Mouse (Mus musculus) embryonic facial prominence, embryonic 14.5 days (tissue): ENCODE results near the gene Hcn1. TPM values are rescaled to one million over a fixed set of nuclear protein-coding genes. Genes with fewer than 3 reads are reported as not detected.
A peak's percentile ranks its signal among the peaks of the same experiment; 100 is the strongest.

Source experiments
- ATAC-seq: fragments of 200-750 bp; cut with Nextera tagmentation; 2 replicates; pipeline ENCODE4 v1.8.0; 2017; ENCODE audit warnings: low read depth, moderate number of reproducible peaks, moderate TSS enrichment
- DNase-seq: peaks from one replicate; pipeline ENCODE4 v3.0.0-alpha.2; 2015; ENCODE audit warnings: low spot score
- H3K27ac ChIP-seq: fragments of 300-500 bp; sonication (generic); replicated peaks from 2 replicates; pipeline ENCODE4 v1.5.1; 2014; ENCODE audit warnings: low read depth, mild to moderate bottlenecking, low read length, moderate library complexity
- H3K27me3 ChIP-seq: fragments of 300-500 bp; sonication (generic); replicated peaks from 2 replicates; pipeline ENCODE4 v1.6.1; 2014; ENCODE audit warnings: low read length; ENCODE audit not compliant: control insufficient read depth, insufficient read depth
- H3K36me3 ChIP-seq: fragments of 300-500 bp; sonication (generic); 2 replicates; pipeline ENCODE4 v1.6.1; 2014; ENCODE audit warnings: low read length, mixed read lengths; ENCODE audit not compliant: control insufficient read depth, insufficient read depth
- H3K4me1 ChIP-seq: fragments of 300-500 bp; sonication (generic); 2 replicates; pipeline ENCODE4 v1.6.1; 2014; ENCODE audit warnings: antibody characterized with exemption, low read length; ENCODE audit not compliant: control insufficient read depth, insufficient read depth
- H3K4me2 ChIP-seq: fragments of 300-500 bp; sonication (generic); 2 replicates; pipeline ENCODE4 v1.6.1; 2014; ENCODE audit warnings: low read depth, mild to moderate bottlenecking, low read length, moderate library complexity, mixed read lengths
- H3K4me3 ChIP-seq: fragments of 300-500 bp; sonication (generic); 2 replicates; pipeline ENCODE4 v1.5.1; 2014; ENCODE audit warnings: low read depth, mild to moderate bottlenecking, low read length
- H3K9ac ChIP-seq: fragments of 300-500 bp; sonication (generic); 2 replicates; pipeline ENCODE4 v1.6.1; 2014; ENCODE audit warnings: low read depth, mild to moderate bottlenecking, low read length, moderate library complexity, mixed read lengths
- H3K9me3 ChIP-seq: fragments of 300-500 bp; sonication (generic); 2 replicates; pipeline ENCODE4 v1.6.1; 2016; ENCODE audit warnings: low read length; ENCODE audit not compliant: control insufficient read depth
- WGBS: fragments of 180-500 bp; shearing (Covaris S2); extraction: QIAGEN DNeasy Blood & Tissue Kit; methylation state at CpG from one replicate; pipeline ENCODE4 v1.1.7; 2014; 5-methylcytosine and 5-hydroxymethylcytosine counted together
- polyA plus RNA-seq: library from polyadenylated mRNA; unstranded; fragments of >200 nt; fragmentation: Nextera tagmentation; extraction: Ambion mirVana; gene quantifications from 2 replicates; pipeline ENCODE4 v1.2.1, GENCODE M21; 2014

Gene Hcn1
- polyA plus RNA-seq, 1 experiment from 2014 or later = 0.26 TPM

DNA sequence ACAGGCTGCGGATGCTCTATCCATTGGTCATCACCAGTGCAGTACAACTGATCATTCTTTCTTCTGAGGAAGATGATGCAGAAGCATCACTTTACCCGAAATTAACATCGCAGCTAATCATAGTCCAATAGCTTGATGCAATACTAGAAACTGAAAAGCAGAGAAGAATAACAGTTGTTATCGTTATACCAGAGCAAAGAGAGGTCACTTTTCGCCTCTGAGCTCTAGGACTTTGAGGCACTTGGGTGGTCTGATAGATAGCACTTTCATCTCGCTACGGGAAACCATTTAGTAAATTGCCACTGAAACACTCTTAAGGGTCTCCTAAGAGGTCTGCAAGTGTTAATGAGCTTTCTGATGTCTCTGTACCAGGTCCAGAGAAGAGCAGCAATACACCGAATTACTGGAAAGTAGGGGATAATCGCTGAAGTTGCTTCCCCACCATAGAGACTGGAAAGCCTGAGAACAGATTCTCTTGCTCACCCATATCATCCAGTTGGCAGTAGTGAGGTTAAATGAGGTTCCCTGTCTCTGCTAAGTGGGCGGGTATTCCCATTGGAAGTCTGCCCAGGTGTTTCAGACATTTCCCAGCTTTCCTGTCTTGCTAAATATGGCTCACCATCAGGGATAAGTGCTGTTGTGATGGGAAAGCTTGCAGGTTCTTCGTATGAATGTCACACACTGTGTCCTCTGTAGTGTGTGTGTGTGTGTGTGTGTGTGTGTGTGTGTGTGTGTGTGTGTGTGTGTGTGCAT is 105.0 kb downstream of the Hcn1 start:
- H3K36me3 ChIP-seq = no peaks in the 10 kb centered on the region
- no peaks in the 10 kb centered on the region for H3K27me3 ChIP-seq
- ATAC-seq (no peak), DNase-seq (no peak)
- 81% methylated on average over 11 of the region's 11 CpGs for WGBS
- 0 out of 2 replicates have a peak, but pooled peaks cover 4% of the 10 kb centered on the region for H3K9me3 ChIP-seq
- no peak overlapping the region for H3K9ac ChIP-seq
- 0 out of 2 replicates have a peak, but pooled peaks cover 2% of the 10 kb centered on the region for H3K4me1 ChIP-seq
- H3K4me2 ChIP-seq = no peak overlapping the region
- H3K4me3 ChIP-seq = no peak overlapping the region
- H3K27ac ChIP-seq = no peak overlapping the region

DNA sequence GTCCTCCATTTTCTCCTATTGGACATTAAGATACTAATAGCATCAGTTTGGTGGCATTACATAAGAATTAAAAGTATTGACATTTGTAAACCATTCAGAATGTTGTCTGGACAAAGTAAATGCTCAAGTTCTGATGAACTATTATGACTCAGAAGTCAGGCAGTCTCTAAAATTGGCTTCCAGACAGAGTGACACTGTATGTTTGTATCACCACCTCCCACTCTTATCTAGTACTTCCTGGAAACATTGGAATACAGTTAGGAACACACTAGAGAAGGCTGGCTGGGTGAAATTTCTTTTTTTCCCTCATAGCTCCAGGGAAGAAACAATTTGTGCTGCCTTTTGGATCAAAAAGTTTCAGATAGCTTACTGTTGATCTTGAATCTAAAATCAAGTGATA is 108.7 kb downstream of the Hcn1 start:
- DNase-seq = no peak
- no peak for ATAC-seq

DNA sequence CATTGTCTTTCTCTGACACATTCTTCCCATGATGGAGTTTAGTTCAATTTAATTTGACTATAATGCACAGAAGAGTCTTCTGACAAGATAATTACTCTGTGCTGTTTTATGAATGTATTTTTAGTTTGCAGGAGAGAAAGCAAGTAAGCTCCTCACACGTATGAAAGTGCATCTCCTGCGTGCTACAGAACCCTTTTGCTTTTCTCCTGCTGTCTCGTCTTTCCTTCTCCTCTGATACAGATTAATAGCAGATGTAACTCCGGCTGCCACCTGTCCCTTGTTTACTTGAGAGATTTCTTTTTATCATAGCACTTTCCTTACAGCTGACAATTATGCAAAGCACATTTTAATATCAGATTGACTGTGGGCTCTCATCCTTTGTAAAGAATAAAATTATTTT is 120.0 kb downstream of the Hcn1 start:
- DNase-seq (no peak), ATAC-seq (0 out of 2 replicates have a peak, but pooled peaks have one; percentile 37)
- no peaks in the 10 kb centered on the region for H3K36me3 ChIP-seq
- WGBS = 14% methylated on average over 4 of the region's 4 CpGs
- no peak overlapping the region for H3K4me2 ChIP-seq
- no peak overlapping the region for H3K27ac ChIP-seq
- no peaks in the 10 kb centered on the region for H3K9me3 ChIP-seq
- H3K4me3 ChIP-seq = no peak overlapping the region
- no peaks in the 10 kb centered on the region for H3K4me1 ChIP-seq
- no peaks in the 10 kb centered on the region for H3K27me3 ChIP-seq
- H3K9ac ChIP-seq = no peak overlapping the region

More for the DNA sequence above, 108.7 kb downstream of the Hcn1 start:
- no peaks in the 10 kb centered on the region for H3K36me3 ChIP-seq
- H3K9ac ChIP-seq = no peak overlapping the region
- H3K4me3 ChIP-seq = no peak overlapping the region
- H3K27ac ChIP-seq = no peak overlapping the region
- H3K4me1 ChIP-seq = 0 out of 2 replicates have a peak, but pooled peaks cover 2% of the 10 kb centered on the region
- no peaks in the 10 kb centered on the region for H3K27me3 ChIP-seq
- no peak overlapping the region for H3K4me2 ChIP-seq
- no peaks in the 10 kb centered on the region for H3K9me3 ChIP-seq

DNA sequence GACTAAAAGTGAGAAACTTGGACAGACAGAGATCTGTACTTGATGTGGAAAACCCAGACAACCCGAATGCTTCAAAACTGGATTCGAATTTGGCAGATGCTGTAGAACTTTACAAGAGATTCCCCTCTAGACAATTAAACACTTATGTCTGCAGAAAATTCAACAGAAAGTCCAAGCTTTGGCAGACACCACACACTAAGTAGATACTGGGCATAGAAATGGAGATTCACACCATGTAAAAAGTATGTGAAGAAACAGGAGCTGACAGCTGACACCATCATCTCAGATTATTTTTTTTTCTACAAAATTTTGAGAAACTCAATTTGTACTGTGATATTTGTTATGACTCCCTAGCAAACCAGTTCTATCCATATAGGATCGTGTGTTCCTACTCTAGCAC is 122.0 kb downstream of the Hcn1 start:
- no peak for ATAC-seq
- 75% methylated on average over 3 of the region's 3 CpGs for WGBS

DNA sequence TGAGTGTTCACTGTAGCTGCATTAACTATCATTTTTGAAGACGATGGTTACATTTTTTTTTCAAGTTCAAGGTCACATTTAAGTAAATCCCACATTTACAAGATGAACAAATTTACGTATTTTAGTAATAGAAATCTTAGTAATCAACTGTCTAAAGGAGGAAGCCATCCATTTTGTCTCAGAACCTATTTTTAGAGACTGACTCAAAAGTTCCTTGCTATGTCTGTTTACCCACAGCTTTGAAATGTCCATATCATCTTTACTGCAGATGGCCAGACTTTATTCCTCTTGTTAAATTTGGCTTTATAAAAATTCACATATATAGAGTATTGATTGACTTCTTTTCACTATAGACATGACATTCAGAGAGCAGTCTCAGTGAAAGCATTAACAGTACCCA is 126.3 kb downstream of the Hcn1 start:
- Histone ChIP-seq H3K27ac (no peak overlapping the region), H3K4me3 (no peak overlapping the region), H3K36me3 (no peaks in the 10 kb centered on the region), H3K4me2 (no peak overlapping the region), H3K9ac (no peak overlapping the region), H3K4me1 (no peaks in the 10 kb centered on the region), H3K27me3 (no peaks in the 10 kb centered on the region), H3K9me3 (no peaks in the 10 kb centered on the region)
- ATAC-seq (no peak), DNase-seq (no peak)
- WGBS = 58% methylated on average over 2 of the region's 2 CpGs

More for the DNA sequence above, 122.0 kb downstream of the Hcn1 start:
- Histone ChIP-seq H3K9me3 (no peaks in the 10 kb centered on the region), H3K4me3 (no peak overlapping the region), H3K9ac (no peak overlapping the region), H3K27ac (no peak overlapping the region), H3K27me3 (no peaks in the 10 kb centered on the region), H3K4me1 (no peaks in the 10 kb centered on the region), H3K36me3 (no peaks in the 10 kb centered on the region), H3K4me2 (no peak overlapping the region)
- no peak for DNase-seq

DNA sequence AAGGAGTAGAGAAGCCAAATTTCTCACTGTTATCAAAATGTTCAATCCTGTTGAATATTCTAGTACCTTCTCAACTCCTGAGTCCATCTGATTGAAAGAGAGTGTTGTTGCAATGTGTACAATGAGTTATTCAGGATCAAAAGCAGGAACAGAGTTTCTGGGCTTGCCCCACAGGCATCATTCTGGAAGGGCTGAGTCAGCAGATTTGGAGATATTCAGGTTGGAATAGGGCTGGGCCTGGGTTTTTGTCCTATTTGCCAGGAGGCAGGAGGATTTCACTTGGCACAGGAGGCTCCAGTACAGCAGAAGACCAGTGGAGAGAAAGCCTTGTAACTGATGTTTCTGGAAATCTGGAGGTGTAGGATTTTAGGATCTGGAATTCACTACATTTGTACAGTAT is 130.6 kb downstream of the Hcn1 start:
- Histone ChIP-seq H3K9me3 (no peaks in the 10 kb centered on the region), H3K9ac (no peak overlapping the region), H3K27ac (no peak overlapping the region), H3K4me3 (no peak overlapping the region), H3K4me2 (no peak overlapping the region), H3K4me1 (no peaks in the 10 kb centered on the region), H3K36me3 (no peaks in the 10 kb centered on the region), H3K27me3 (no peaks in the 10 kb centered on the region)
- ATAC-seq (no peak), DNase-seq (no peak)

DNA sequence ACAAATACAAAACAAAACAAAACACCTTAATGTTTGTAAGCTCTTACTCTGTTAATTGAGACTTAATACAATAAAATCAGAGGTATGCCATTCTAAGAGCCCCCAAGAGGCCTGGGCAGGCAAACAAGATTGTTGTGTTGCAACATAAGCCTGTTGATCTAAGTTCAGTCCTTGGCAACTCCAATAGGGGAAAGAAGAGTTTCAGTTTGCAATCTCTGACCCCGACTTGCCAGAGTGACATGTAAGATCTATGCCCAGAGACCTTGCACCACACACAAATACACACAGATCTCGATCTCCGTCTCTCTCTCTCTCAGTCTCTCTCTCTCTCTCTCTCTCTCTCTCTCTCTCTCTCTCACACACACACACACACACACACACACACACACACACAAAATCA is 142.3 kb downstream of the Hcn1 start:
- Histone ChIP-seq H3K4me1 (no peaks in the 10 kb centered on the region), H3K27ac (no peak overlapping the region), H3K36me3 (no peaks in the 10 kb centered on the region), H3K27me3 (no peaks in the 10 kb centered on the region), H3K9me3 (no peaks in the 10 kb centered on the region), H3K4me2 (no peak overlapping the region), H3K9ac (no peak overlapping the region), H3K4me3 (no peak overlapping the region)
- no peak for ATAC-seq
- 87% methylated on average over 3 of the region's 3 CpGs for WGBS
- DNase-seq = no peak

DNA sequence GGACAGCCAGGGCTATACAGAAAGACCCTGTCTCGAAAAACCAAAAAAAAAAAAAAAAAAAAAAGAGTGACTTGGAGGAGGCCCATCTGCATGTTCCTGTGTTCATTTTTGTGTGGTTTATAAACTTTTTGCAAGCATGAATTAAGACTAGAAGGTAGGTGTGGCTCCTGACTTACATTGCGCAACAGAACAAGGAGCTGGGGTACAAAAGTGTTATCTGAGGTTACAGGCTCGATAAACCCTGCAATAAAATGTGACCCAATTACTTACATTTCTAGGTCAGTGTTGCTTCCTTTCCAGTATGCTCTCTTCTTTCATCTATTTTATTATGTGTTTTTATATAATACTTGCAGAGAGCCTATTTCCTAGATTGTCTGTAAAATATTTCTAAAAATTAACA is 143.1 kb downstream of the Hcn1 start:
- 82% methylated on average over 3 of the region's 3 CpGs for WGBS

DNA sequence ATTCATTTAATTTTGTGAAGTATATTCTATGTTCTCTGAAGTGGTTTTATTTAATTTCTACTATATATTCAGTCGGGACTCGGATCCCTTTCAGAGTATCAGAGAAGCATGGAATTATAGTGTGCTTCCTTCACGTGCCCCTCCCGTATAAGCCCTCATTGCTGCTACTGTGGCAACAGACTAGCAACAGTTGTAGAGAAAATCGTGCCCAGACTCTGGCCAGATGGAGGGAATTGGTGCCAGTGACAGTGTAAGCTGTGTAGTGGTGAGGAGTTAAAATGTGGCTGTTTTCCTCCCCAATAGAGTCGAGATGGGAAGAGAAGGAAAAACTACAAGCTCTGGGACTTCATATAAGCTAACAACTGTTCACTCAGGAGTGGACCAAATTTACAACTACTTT is 163.4 kb downstream of the Hcn1 start:
- H3K27ac ChIP-seq = no peak overlapping the region
- no peaks in the 10 kb centered on the region for H3K9me3 ChIP-seq
- H3K9ac ChIP-seq = no peak overlapping the region
- 72% methylated on average over 6 of the region's 6 CpGs for WGBS
- H3K4me1 ChIP-seq = no peaks in the 10 kb centered on the region
- no peak for DNase-seq
- ATAC-seq = no peak
- no peaks in the 10 kb centered on the region for H3K27me3 ChIP-seq
- no peak overlapping the region for H3K4me3 ChIP-seq
- no peaks in the 10 kb centered on the region for H3K36me3 ChIP-seq
- H3K4me2 ChIP-seq = no peak overlapping the region

More for the DNA sequence above, 143.1 kb downstream of the Hcn1 start:
- Histone ChIP-seq H3K4me1 (no peaks in the 10 kb centered on the region), H3K9me3 (no peaks in the 10 kb centered on the region), H3K27ac (no peak overlapping the region), H3K4me3 (no peak overlapping the region), H3K4me2 (no peak overlapping the region), H3K9ac (no peak overlapping the region), H3K36me3 (no peaks in the 10 kb centered on the region), H3K27me3 (no peaks in the 10 kb centered on the region)
- no peak for ATAC-seq
- DNase-seq = no peak
